Mouse (Mus musculus) cerebellum, adult (tissue): Measurements from ENCODE around the gene Ndrg3.

Experiments used
- ATAC-seq: cut with Nextera tagmentation; 2 replicates; pipeline ENCODE4 v1.9.2; 2017; ENCODE audit warnings: mild to moderate bottlenecking, moderate library complexity, mixed read lengths; ENCODE audit not compliant: insufficient number of reproducible peaks, low FRiP score, low TSS enrichment

The Ndrg3 gene

GRCm38 (mm10) chr2:156991470-156992319 lies at the start of gene Ndrg3:
Ndrg3 (minus strand) TSS chr2:156992056.
- peak; percentile 89 for ATAC-seq

- no peak for ATAC-seq
Observed at GRCm38 (mm10) chr2:157041421-157041820, 49.6 kb upstream of the Ndrg3 start.

- ATAC-seq: no peak
Observed at GRCm38 (mm10) chr2:157040649-157041046, 48.8 kb upstream of the Ndrg3 start.

DNA sequence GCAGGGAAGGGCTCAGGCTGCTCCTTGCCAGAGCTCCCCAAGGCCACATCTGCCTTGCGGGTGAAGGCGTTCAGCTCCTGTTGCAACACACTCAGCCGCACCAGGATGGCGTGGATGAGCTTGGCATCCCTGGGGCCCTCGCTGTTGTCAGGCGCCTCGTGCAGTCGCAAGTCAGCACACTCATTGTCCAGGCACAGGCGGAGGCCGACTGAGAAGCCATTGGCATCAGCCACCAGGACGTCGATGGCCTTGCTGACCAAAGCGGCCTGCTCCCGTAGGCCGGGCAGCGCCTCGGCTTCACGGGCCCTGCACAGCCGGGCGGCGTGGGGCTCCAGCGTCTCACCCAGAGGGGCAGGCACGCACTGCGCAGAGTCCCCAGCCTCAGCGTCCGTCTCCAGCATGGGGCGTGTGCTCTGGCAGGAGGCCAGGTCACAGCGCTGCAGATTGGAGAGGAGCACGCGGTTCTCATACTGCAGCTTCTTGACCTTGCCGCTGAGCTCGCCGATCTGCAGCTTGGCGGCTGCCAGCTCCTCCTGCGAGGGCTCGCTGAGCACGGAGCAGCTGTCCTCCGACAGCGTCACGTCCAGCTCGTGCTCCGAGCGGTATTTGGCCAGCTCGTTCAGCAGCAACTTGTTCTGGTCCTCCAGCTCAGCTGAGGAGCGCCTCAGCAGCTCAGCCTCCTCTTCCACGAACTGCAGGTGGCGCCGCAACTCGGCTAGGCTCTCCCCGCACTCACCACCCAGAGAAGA lies 48.2 kb upstream of the Ndrg3 start:
- ATAC-seq: 0 out of 2 replicates have a peak, but pooled peaks have one; percentile 11

GRCm38 (mm10) chr2:157037303-157037702 lies 45.4 kb upstream of the Ndrg3 start:
- ATAC-seq: no peak

DNA sequence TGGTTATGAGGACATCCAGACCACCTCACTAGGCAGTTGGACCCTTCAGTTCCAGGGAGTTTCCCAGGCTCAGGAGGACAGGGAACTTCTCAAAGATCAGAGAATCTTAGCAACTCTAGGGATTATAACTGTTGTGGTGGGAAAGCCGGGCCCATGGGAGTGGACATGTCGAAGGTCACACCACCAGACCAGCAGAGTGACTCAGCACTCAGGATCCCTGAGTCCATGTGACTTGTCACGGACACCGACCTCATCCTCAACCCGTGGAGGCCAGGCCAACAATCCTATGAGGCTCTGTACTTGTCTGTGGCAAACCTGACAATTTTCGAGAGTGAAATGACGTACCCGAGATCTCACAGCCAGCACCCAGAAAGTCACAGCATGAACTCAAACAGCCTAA lies 44.5 kb upstream of the Ndrg3 start:
- no peak for ATAC-seq

DNA sequence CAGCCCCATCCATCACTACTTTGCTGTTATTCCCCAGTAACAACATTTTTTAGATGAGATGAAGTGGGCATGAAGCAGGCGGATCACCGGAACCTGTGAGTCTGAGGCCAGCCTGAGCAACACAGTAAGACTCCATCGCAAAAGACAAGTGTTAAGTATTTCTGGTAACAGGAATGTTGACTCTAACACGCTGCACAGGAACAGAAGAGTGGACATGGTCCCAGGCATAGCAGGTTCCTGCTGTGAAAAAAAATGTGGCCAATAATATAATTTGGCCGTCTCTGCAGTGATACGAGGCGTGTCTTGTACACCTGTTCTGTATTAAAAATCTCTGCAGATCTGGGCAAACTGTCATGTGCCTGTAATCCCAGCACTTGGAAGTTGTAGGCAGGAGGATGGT lies 43.5 kb upstream of the Ndrg3 start:
- ATAC-seq: peak; percentile 67

- no peak for ATAC-seq
Observed at GRCm38 (mm10) chr2:157030804-157031203, 38.9 kb upstream of the Ndrg3 start.

DNA sequence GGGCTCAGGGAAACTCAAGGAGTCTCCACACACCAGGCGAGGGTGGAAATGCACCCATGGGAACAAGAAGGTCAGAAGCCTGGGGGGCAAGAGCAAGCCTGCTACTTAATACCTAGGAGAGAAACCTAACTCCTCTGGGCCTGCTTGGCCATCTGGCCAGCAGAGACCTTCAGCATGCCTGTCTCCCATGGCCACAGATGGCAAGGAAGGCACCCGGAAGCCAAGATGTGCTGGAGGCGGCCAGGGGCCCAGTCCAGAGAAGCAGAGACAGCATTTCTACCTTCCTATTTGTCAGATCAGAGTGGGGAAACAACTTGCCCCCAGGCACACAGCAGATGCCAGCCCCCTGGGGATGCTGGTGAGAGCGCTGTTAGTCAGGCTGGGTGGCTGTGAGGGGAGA lies 36.4 kb upstream of the Ndrg3 start:
- ATAC-seq: no peak

- peak; percentile 54; the same call in 1 of the 2 replicates for ATAC-seq
Observed at GRCm38 (mm10) chr2:157027106-157028008, 35.5 kb upstream of the Ndrg3 start.

DNA sequence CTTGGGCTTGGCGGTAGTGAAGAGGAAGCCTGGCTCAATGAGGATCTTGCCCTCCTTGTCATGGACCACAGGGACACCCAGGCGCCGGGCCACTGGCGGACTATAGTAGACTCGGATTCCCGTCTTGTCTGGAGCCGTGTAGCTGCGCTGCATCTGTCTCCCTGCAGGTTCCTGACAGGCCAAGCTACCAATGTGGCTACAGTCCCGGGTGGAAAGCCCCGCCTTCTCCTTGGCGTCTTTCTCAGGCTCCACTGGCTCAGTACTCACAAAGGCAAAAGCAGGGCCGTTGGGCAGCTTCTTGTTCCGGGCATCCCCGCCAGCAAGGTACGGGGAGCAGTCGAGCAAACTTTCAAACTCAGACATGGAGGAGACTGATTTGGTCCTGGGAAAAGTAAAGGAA lies 29.3 kb upstream of the Ndrg3 start:
- no peak for ATAC-seq

- ATAC-seq: no peak
Observed at GRCm38 (mm10) chr2:157019228-157019627, 27.4 kb upstream of the Ndrg3 start.

- ATAC-seq: no peak
Observed at GRCm38 (mm10) chr2:157016529-157017270, 24.8 kb upstream of the Ndrg3 start.

GRCm38 (mm10) chr2:157012341-157012740 lies 20.5 kb upstream of the Ndrg3 start:
- ATAC-seq: no peak

- ATAC-seq: no peak
Observed at GRCm38 (mm10) chr2:157010634-157011310, 18.9 kb upstream of the Ndrg3 start.

DNA sequence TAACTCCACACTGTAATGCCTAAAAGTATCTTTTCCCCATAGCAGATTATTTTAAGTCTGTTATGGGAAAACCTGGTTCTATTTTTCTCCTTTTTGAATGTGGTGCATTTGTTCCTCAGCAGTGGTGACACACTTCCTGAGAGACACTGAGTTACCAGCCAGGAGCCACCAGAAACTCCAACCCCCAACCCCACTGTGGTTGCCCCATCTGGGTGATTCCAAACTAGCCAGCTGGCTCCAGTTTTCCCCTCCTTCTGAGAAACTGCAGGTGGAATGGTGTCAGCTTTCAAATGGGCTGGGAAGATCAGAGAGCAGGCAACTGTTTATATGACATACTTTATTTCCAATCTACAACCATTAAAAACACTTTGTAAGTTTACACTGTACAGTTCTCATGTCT lies 18.3 kb upstream of the Ndrg3 start:
- no peak for ATAC-seq

GRCm38 (mm10) chr2:157008509-157008908 lies 16.7 kb upstream of the Ndrg3 start:
- no peak for ATAC-seq

GRCm38 (mm10) chr2:157007234-157007596 lies 15.4 kb upstream of the Ndrg3 start:
- ATAC-seq: peak; percentile 15; the same call in 1 of the 2 replicates

DNA sequence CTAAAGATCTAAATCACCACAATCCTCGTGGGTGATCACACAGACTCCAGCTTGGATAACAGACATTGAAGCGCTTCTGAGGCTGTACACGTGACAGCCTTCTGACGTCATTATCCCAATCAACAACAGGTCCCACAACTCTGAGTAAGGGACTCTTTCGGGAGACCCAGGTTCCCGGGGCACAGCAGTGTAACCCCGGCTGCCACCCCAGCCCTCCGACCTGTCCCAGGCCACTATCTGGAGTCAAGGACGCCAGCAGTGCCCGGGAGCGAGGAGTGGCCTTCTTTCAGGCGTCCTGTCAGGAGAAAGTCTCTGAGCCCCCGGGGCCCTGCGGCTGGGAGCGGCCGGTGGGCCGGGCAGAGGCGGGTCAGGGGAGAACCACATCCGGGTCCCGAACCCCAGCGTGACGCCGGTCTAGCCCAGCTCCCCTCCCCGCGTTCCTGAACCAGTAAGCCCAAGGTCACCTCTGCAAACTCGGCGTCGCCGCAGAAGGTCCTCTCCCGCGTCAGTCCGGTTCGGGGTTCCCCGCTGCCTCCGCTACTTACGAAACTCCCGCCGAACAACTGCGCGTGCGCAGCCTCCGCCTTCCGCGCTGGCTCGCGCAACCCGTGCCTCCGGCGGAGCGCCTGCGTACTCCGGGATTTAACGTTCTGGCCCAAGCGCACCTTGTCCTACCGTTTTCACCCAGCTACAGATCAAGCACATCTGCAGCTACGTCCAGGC lies 14.8 kb upstream of the Ndrg3 start, which contains the start of gene Dsn1:
Gene Dsn1 (minus strand): TSS at position 644 of the 723 bp plus-strand sequence.
- ATAC-seq: peak; percentile 62
